Mouse (Mus musculus) heart, postnatal 25 days (tissue): Measurements from ENCODE around the gene Pkp4. TPM values are rescaled to one million over a fixed set of nuclear protein-coding genes. Genes with fewer than 3 reads are reported as not detected.

ENCODE experiments used
- DNase-seq: peaks from one replicate; pipeline ENCODE4 v3.0.0; 2022; ENCODE audit warnings: low spot score
- intact Hi-C: fragments of 180-260 bp; cut with DNase I; formaldehyde crosslinking; loops from one replicate; pipeline ENCODE4 v1.15.1; 2025
- total RNA-seq, 2 experiments: library from RNA; stranded (reverse); gene quantifications; 2 replicates each; pipeline ENCODE4 v1.2.3; 2021

The Pkp4 gene
- total RNA-seq, 2 experiments from 2014 or later: 148 to 155 TPM

- intact Hi-C loops: no loop called here
- no peak for DNase-seq
Observed at GRCm38 (mm10) chr2:59211051-59211450, 50.4 kb downstream of the Pkp4 start.

DNA sequence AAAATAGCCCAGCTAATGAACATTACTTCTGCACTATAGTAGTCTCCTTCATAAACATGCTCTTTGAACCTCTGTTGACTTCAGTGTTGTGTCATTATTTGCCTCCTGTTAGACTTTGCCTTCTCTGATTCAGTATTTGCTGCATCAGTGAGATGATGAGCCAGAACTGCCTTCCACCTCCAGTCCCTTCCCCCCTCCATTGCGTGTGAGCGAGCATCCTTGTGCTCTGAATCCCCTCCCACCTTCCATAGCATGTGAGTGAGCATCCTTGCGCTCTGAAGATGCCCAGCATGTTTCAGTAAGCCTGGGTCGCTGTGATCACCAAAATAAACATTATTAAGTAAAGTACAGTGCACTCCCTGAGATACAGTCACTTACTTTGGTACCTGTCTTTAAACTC, 51.8 kb downstream of the Pkp4 start:
- intact Hi-C loops: no loop called here
- DNase-seq: no peak

DNA sequence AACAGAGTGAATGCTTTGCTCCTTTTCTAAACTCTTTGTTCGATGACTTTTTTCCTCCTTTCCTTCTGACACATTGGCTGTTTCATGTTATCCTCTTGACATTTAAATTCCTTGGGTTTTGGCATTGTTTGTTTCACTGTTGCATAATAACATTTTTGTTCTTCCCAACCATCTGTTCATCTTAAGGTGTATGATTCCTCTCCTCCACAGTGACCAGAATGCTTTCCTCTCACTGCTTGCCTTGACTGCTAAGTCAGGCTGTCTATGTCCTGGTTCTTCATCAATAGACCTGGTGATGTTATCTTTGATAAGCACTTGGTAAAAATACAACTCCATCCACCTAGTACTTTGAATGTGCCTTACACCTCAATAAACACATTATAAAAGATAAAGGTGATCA, 52.2 kb downstream of the Pkp4 start:
- no peak for DNase-seq
- intact Hi-C loops: no loop called here

GRCm38 (mm10) chr2:59217931-59218330, 57.3 kb downstream of the Pkp4 start:
- intact Hi-C loops: no loop called here
- no peak for DNase-seq

DNA sequence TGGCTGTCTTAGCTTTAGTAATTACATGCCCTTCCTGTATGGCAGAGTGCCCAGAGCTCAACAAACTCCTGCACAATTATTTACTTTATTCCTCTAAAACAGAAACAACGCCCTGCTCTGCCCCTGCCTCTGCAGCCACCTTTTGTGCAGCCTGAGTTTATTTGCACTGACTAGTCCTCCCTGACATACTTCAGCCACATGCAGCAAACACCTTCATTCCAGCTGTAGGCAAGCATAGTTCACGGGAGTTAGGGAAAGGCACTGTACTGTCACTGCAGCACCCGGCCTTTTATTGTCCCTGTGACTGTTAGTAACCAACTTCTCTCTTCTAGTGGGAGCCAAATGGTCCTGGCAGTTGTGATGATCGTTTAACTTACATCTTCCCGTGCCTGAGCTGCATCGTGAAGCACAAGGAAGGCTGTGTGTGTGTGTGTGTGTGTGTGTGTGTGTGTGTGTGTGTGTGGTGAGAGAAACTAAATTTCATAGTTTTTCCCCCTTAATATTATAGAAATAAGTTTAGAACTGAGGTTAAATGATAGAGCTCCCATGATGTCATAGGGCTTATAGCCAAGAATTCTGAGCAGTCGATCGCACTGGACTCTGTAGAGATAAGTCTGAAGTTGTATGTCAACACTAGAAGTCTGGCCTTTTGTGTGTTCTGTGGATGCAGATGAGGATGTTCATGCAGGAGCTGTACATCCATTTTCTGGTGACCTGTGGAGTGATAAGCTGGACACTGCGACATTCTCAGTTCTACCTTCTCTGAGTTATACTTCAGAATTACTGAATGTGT, 59.5 kb downstream of the Pkp4 start:
- intact Hi-C loops: no loop called here
- DNase-seq: no peak

- intact Hi-C loops: loop anchor here (5.0 kb wide), 1 partner anchor 64 kb away; the partner anchor contains the start of genes Ccdc148 and Pkp4
- no peak for DNase-seq
Observed at GRCm38 (mm10) chr2:59226383-59226782, 65.7 kb downstream of the Pkp4 start.

- intact Hi-C loops: loop anchor here (5.0 kb wide), 1 partner anchor 65 kb away; the partner anchor contains the start of genes Ccdc148 and Pkp4
- DNase-seq: no peak
Observed at GRCm38 (mm10) chr2:59227011-59227410, 66.4 kb downstream of the Pkp4 start.

- intact Hi-C loops: loop anchor here (5.0 kb wide), 1 partner anchor 65 kb away; the partner anchor contains the start of genes Ccdc148 and Pkp4
- no peak for DNase-seq
Observed at GRCm38 (mm10) chr2:59227508-59228263, 67.0 kb downstream of the Pkp4 start.

DNA sequence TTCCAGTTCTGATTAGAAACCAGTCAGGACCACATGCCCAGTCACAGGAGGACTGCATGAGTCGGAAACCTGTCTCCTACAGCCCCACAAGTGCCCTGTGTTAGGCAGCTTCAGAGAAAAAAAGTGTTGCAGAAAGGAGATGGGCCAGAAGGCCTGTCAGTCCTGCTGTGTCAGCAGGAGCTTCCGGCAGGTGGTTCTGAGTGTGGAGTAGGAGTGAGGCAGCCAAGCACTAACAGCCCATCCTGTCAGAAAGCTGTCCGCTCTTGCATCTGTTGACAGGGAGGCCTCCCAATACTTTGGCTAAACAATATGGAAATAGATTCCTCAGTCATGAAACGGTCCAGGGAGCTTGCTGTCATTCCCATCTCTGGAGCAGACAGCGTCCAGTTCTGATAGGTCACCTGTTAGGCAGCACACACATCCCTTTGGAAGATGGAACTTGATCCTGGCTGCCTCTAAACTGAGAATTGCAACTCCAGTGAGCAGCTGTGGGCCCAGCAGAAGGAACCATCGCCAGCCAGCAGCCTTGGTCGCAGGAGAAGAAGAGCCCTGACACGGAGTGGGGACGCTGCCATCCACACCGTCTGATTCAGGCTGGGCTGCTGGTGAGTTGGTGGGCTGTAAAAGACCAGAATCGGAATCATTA, 68.7 kb downstream of the Pkp4 start:
- intact Hi-C loops: loop anchor here (5.0 kb wide), 1 partner anchor 67 kb away; the partner anchor contains the start of genes Ccdc148 and Pkp4
- no peak for DNase-seq

- DNase-seq: no peak
- intact Hi-C loops: loop anchor here (5.0 kb wide), 1 partner anchor 47 kb away; no protein-coding TSS in a partner anchor
Observed at GRCm38 (mm10) chr2:59230656-59231055, 70.0 kb downstream of the Pkp4 start.

GRCm38 (mm10) chr2:59231514-59231913, 70.9 kb downstream of the Pkp4 start:
- intact Hi-C loops: loop anchor here (5.0 kb wide), 1 partner anchor 46 kb away; no protein-coding TSS in a partner anchor
- no peak for DNase-seq

- no peak for DNase-seq
Observed at GRCm38 (mm10) chr2:59233294-59233923, 72.8 kb downstream of the Pkp4 start.

DNA sequence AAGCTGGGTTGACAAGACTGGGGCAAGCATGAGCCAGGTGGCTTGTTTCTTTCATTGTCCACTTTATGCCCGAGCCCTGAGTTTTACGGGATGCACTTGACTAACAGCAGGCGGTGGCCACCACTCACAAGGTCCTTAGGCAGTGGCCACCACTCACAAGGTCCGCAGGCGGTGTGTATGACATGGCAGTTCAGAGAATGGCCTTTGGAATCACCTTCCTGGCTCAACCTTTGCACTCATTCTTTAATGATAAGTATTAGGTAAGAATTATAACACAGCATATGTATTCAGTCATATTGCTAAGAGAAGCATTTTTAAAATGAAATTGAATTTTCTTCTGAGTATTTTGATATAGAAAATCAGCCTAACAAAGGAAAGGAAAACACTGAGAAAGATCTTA, 73.3 kb downstream of the Pkp4 start:
- DNase-seq: no peak
- intact Hi-C loops: loop anchor here (5.0 kb wide), 1 partner anchor 43 kb away; no protein-coding TSS in a partner anchor

More at GRCm38 (mm10) chr2:59233294-59233923, 72.8 kb downstream of the Pkp4 start:
- intact Hi-C loops: loop anchor here (5.0 kb wide), 1 partner anchor 44 kb away; no protein-coding TSS in a partner anchor

DNA sequence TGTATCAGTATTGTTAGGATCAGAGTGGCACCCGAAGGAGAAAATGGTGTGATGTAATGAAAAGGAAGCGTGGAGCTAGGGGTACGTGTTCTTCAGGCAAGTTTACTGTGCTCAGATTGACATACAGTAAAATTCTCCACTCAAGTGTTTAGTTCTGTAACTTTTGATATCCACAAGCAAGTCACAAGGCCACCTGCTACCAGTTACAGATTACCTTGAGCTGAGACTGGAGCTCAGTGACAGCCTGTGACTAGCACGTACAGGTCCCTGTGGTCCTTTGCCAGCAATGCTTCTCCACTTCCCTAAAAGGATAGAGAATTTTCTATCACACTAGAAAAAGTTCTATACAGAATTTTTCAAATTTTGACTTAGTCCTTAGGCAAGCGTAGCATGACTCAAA, 73.9 kb downstream of the Pkp4 start:
- no peak for DNase-seq
- intact Hi-C loops: loop anchor here (5.0 kb wide), 1 partner anchor 43 kb away; no protein-coding TSS in a partner anchor

GRCm38 (mm10) chr2:59239841-59240395, 79.3 kb downstream of the Pkp4 start:
- DNase-seq: no peak
- intact Hi-C loops: no loop called here

DNA sequence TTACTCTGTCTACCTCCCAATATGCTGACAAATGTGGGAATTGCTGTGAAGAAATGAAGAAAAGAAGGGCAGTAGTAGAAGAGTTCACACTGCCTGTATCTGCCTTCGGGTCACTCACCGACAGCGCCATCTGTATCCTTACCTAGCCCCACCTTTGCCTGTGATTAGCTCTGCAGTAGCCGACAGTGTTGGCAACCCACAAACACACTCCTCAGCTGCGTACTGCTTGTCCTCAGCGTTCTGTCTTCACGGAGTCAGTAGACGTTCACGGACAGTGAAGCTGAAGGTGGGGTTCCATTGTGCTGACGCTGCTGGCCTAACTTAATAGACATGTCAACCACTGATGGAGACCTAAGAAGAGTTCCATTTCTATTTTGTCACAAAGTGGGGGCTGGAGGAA, 81.5 kb downstream of the Pkp4 start:
- intact Hi-C loops: no loop called here
- no peak for DNase-seq

GRCm38 (mm10) chr2:59244273-59245097, 83.8 kb downstream of the Pkp4 start:
- no peak for DNase-seq
- intact Hi-C loops: no loop called here

GRCm38 (mm10) chr2:59245098-59245388, 84.4 kb downstream of the Pkp4 start:
- DNase-seq: no peak
- intact Hi-C loops: no loop called here

DNA sequence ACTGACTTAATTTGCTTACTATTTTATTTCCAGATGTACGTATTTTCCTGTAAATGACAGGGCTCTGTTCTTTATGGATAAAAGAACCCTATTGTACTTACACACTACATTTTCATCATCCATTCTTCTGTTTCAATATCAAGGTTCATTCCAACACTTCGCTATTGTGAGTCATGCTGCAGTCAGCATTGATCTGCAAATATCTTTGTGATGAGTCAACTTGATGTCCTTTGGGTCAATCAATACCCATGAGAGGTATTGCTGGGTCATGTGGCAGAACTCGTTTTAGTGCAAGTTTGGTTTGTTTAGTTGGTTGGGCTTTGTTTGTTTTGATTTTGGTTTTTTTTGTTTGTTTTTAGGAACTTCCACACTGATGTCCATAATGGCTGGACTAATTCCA, 88.2 kb downstream of the Pkp4 start:
- no peak for DNase-seq

More for the DNA sequence above, 88.2 kb downstream of the Pkp4 start:
- intact Hi-C loops: no loop called here
